Mouse (Mus musculus) CH12F3 (cell line): ENCODE results near the gene Psmb9.
"Not testable (repeated sequence)": the region's sequence is repeated elsewhere in the genome, so short reads cannot be mapped to it uniquely, and the experiment has no call there.

Source experiments
- in situ Hi-C: fragments of 300-500 bp; cut with MboI; formaldehyde crosslinking; loops from 2 replicates; pipeline ENCODE4 v1.14.3; 2020; ENCODE audit warnings: low sequenced_read_pairs

Psmb9 gene

GRCm38 (mm10) chr17:34186885-34187260, 691 bp downstream of the Psmb9 start:
- in situ Hi-C loops: no loop called here

- in situ Hi-C loops: no loop called here
Measured at GRCm38 (mm10) chr17:34185526-34185925, 2.0 kb downstream of the Psmb9 start.

GRCm38 (mm10) chr17:34183564-34184219, 3.9 kb downstream of the Psmb9 start:
- in situ Hi-C loops: no loop called here

GRCm38 (mm10) chr17:34179913-34180859, 7.4 kb downstream of the Psmb9 start:
- in situ Hi-C loops: no loop called here

- in situ Hi-C loops: no loop called here
Measured at GRCm38 (mm10) chr17:34179019-34179418, 8.5 kb downstream of the Psmb9 start.

GRCm38 (mm10) chr17:34177179-34177578, 10.4 kb downstream of the Psmb9 start:
- in situ Hi-C loops: no loop called here

- in situ Hi-C loops: no loop called here
Measured at GRCm38 (mm10) chr17:34174075-34174474, 13.5 kb downstream of the Psmb9 start.

- in situ Hi-C loops: no loop called here
Measured at GRCm38 (mm10) chr17:34172528-34172927, 15.0 kb downstream of the Psmb9 start.

GRCm38 (mm10) chr17:34170877-34171498, 16.6 kb downstream of the Psmb9 start:
- in situ Hi-C loops: no loop called here

- in situ Hi-C loops: no loop called here
Measured at GRCm38 (mm10) chr17:34170487-34170876, 17.1 kb downstream of the Psmb9 start.

- in situ Hi-C loops: loop anchor here (5.0 kb wide), 2 partner anchors 37 to 87 kb away; no protein-coding TSS in a partner anchor
Measured at GRCm38 (mm10) chr17:34169279-34169678, 18.3 kb downstream of the Psmb9 start.

GRCm38 (mm10) chr17:34165033-34165730, 22.4 kb downstream of the Psmb9 start:
- in situ Hi-C loops: loop anchor here (5.0 kb wide), 2 partner anchors 33 to 83 kb away; no protein-coding TSS in a partner anchor

GRCm38 (mm10) chr17:34164202-34164895, 23.2 kb downstream of the Psmb9 start:
- in situ Hi-C loops: no loop called here

GRCm38 (mm10) chr17:34155534-34155933, 32.0 kb downstream of the Psmb9 start:
- in situ Hi-C loops: no loop called here

GRCm38 (mm10) chr17:34152923-34153322, 34.6 kb downstream of the Psmb9 start, which contains the start of gene H2-DMb1:
Gene H2-DMb1 (plus strand): TSS chr17:34153072.
- in situ Hi-C loops: no loop called here

- in situ Hi-C loops: no loop called here
Measured at GRCm38 (mm10) chr17:34144960-34145371, 42.6 kb downstream of the Psmb9 start.

- in situ Hi-C loops: not testable (repeated sequence)
Measured at GRCm38 (mm10) chr17:34144221-34144620, 43.3 kb downstream of the Psmb9 start.

GRCm38 (mm10) chr17:34143461-34143860, 44.1 kb downstream of the Psmb9 start:
- in situ Hi-C loops: no loop called here

GRCm38 (mm10) chr17:34143033-34143432, 44.5 kb downstream of the Psmb9 start, which contains the start of gene H2-DMb2:
Gene H2-DMb2 (plus strand): TSS chr17:34143307.
- in situ Hi-C loops: no loop called here

GRCm38 (mm10) chr17:34142456-34143010, 45.0 kb downstream of the Psmb9 start:
- in situ Hi-C loops: no loop called here
